Mouse (Mus musculus): Measurements from ENCODE around the gene AV320801. TPM values are rescaled to one million over a fixed set of nuclear protein-coding genes. Genes with fewer than 3 reads are reported as not detected.
"Not testable (repeated sequence)": the region's sequence is repeated elsewhere in the genome, so short reads cannot be mapped to it uniquely, and the experiment has no call there.

The AV320801 gene
- polyA plus RNA-seq (2014; fragmentation: Nextera tagmentation; extraction: Ambion mirVana) = not detected in 2 replicates

DNA sequence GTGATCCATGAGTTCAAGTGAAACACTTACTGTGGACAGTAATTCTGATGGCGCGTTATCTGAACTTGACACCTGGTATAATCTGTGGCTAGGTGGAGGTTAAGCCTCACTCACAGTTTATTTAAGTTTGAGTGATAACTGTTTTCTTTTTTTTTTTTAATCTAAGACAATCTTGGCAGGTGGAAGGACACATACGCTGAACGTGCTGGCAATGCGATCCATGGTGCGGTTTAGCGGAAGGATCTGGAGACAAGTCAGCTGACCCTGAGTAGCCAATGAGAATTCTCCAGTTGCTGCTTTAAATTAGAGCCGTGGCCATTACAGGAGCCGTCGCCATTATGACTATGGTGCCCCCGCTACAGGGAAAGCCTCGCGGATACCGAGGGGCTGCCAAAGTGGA lies at the start of gene AV320801:
Gene AV320801 (plus strand): TSS at position 301 of the 400 bp plus-strand sequence.
- DNase-seq; H3K4me2 ChIP-seq (ENCODE audit: low read length); ATAC-seq (ENCODE audit: low FRiP score, low TSS enrichment); H3K27me3 ChIP-seq (ENCODE audit: control insufficient read depth, insufficient read depth, low read length); H3K9me3 ChIP-seq (ENCODE audit: control insufficient read depth, low read length); H3K36me3 ChIP-seq (ENCODE audit: control insufficient read depth, insufficient read depth, low read length); H3K9ac ChIP-seq (replicated peaks; ENCODE audit: low read length); H3K27ac ChIP-seq (replicated peaks; ENCODE audit: low read depth, low read length); H3K4me1 ChIP-seq (ENCODE audit: control insufficient read depth, insufficient read depth, low read length); H3K4me3 ChIP-seq (replicated peaks; ENCODE audit: low read depth, low read length): not testable (repeated sequence)
- WGBS = 100% methylated on average over 5 of the region's 14 CpGs

DNA sequence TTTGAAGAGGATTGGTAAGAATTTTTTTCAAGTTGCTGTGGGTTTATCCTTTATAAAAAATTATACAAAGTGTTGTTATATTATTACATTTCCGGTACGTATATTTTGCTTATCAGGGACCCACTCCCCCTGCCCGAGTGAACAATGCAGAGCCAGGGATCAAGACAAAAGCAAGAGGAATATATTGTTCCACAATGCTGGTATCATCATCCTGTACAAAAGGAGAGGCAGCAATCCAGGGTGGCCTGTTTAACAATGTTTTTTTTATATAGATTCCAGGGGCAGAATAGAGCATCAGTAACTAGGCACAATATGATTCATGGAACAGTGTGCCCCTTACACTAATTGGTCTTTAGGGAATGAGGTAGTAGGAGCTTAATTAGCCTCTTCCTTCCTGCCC lies 30.2 kb upstream of the AV320801 start:
- ATAC-seq (ENCODE audit: low FRiP score, low TSS enrichment); H3K27me3 ChIP-seq (ENCODE audit: control insufficient read depth, insufficient read depth, low read length); H3K4me1 ChIP-seq (ENCODE audit: control insufficient read depth, insufficient read depth, low read length); H3K4me3 ChIP-seq (replicated peaks; ENCODE audit: low read depth, low read length); H3K36me3 ChIP-seq (ENCODE audit: control insufficient read depth, insufficient read depth, low read length); H3K27ac ChIP-seq (replicated peaks; ENCODE audit: low read depth, low read length); H3K4me2 ChIP-seq (ENCODE audit: low read length); H3K9ac ChIP-seq (replicated peaks; ENCODE audit: low read length); H3K9me3 ChIP-seq (ENCODE audit: control insufficient read depth, low read length); DNase-seq: not testable (repeated sequence)
- no CpG with 5 or more reads among the region's 3 CpGs for WGBS

- not testable (repeated sequence) for H3K4me2 ChIP-seq (ENCODE audit: low read length); H3K9me3 ChIP-seq (ENCODE audit: control insufficient read depth, low read length); H3K4me3 ChIP-seq (replicated peaks; ENCODE audit: low read depth, low read length); H3K36me3 ChIP-seq (ENCODE audit: control insufficient read depth, insufficient read depth, low read length); H3K27ac ChIP-seq (replicated peaks; ENCODE audit: low read depth, low read length); H3K9ac ChIP-seq (replicated peaks; ENCODE audit: low read length); H3K4me1 ChIP-seq (ENCODE audit: control insufficient read depth, insufficient read depth, low read length); ATAC-seq (ENCODE audit: low FRiP score, low TSS enrichment); DNase-seq; H3K27me3 ChIP-seq (ENCODE audit: control insufficient read depth, insufficient read depth, low read length)
- WGBS = no CpG with 5 or more reads among the region's 6 CpGs
These were observed 12.5 kb upstream of the AV320801 start for GRCm38 (mm10) chrX:135481902-135482301.

DNA sequence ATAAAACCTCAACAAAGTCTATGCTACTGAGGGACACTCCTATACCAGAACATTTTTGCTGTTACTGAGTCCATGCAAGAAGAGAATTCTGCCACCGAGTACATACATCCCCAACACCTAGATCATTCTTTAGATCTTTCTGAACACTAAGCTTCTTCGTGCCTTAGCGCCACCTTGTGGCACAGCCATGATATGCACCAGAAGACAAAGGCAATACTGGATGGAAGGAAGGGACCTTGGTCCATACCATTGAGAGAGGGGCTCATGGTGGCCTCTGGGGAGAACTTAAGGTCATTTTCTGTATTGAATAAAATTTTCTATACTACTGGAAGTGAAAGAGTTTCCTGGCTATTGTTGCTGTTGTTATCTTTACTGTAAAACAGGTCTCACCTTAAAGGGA lies 11.2 kb upstream of the AV320801 start:
- H3K4me2 ChIP-seq (ENCODE audit: low read length); H3K36me3 ChIP-seq (ENCODE audit: control insufficient read depth, insufficient read depth, low read length); ATAC-seq (ENCODE audit: low FRiP score, low TSS enrichment); H3K9ac ChIP-seq (replicated peaks; ENCODE audit: low read length); H3K4me3 ChIP-seq (replicated peaks; ENCODE audit: low read depth, low read length); H3K27me3 ChIP-seq (ENCODE audit: control insufficient read depth, insufficient read depth, low read length); H3K9me3 ChIP-seq (ENCODE audit: control insufficient read depth, low read length); DNase-seq; H3K4me1 ChIP-seq (ENCODE audit: control insufficient read depth, insufficient read depth, low read length); H3K27ac ChIP-seq (replicated peaks; ENCODE audit: low read depth, low read length): not testable (repeated sequence)
- no CpG with 5 or more reads among the region's 3 CpGs for WGBS

Other genes with a start within 250 kb of the AV320801 start
- not detected in 2 replicates for gene Pramel3, start 192.3 kb upstream of the AV320801 start, polyA plus RNA-seq (2014; fragmentation: Nextera tagmentation; extraction: Ambion mirVana)
- not detected in 2 replicates for gene Gm5128, start 121.3 kb upstream of the AV320801 start, polyA plus RNA-seq (2014; fragmentation: Nextera tagmentation; extraction: Ambion mirVana)
- not detected in 2 replicates for gene Gm7903, start 60.8 kb upstream of the AV320801 start, polyA plus RNA-seq (2014; fragmentation: Nextera tagmentation; extraction: Ambion mirVana)
- gene Nxf7, start 104.2 kb downstream of the AV320801 start, polyA plus RNA-seq (2014; fragmentation: Nextera tagmentation; extraction: Ambion mirVana) = not detected in 2 replicates
- not detected in 2 replicates for gene Prame, start 133.1 kb downstream of the AV320801 start, polyA plus RNA-seq (2014; fragmentation: Nextera tagmentation; extraction: Ambion mirVana)
- not detected in 2 replicates for gene Tcp11x2, start 199.2 kb downstream of the AV320801 start, polyA plus RNA-seq (2014; fragmentation: Nextera tagmentation; extraction: Ambion mirVana)
- not detected in 2 replicates for gene Tmsb15a, start 230.7 kb downstream of the AV320801 start, polyA plus RNA-seq (2014; fragmentation: Nextera tagmentation; extraction: Ambion mirVana)
- 8.3 and 10.8 TPM in 2 replicates for gene Armcx5, start 248.1 kb downstream of the AV320801 start, polyA plus RNA-seq (2014; fragmentation: Nextera tagmentation; extraction: Ambion mirVana)
- gene Gprasp1, start 248.1 kb downstream of the AV320801 start, polyA plus RNA-seq (2014; fragmentation: Nextera tagmentation; extraction: Ambion mirVana) = 129 and 235 TPM in 2 replicates